In genomic region chr7:80802412-80803160, GRCm38 (mm10) we compare ENCODE assay signal across 7 mouse cellular contexts. TPM values are rescaled to one million over a fixed set of nuclear protein-coding genes. Genes with fewer than 3 reads are reported as not detected.
A peak's percentile ranks its signal among the peaks of the same experiment; 100 is the strongest.
DNase-seq lines count a peak whose midpoint lies in the region; ATAC-seq and TF ChIP-seq lines count a peak whose summit lies in the region.

No protein-coding gene starts in this region.

- H3K27me3 ChIP-seq in C2C12 (ENCODE audit: control insufficient read depth, insufficient read depth, insufficient read length) = no peaks in the 10 kb centered on the region
- no peaks in the 10 kb centered on the region for H3K27me3 ChIP-seq in embryonic facial prominence, embryonic 14.5 days (replicated peaks; ENCODE audit: control insufficient read depth, insufficient read depth, low read length)
- H3K27me3 ChIP-seq in hindbrain, embryonic 14.5 days (ENCODE audit: control insufficient read depth, insufficient read depth, low read length) = no peaks in the 10 kb centered on the region
- no peaks in the 10 kb centered on the region for H3K27me3 ChIP-seq in splenic B cell, adult 2 months (ENCODE audit: control insufficient read depth, insufficient read depth, low read length, poor library complexity, severe bottlenecking)

- peak overlapping the region; percentile 79 for H3K4me2 ChIP-seq in embryonic facial prominence, embryonic 14.5 days (ENCODE audit: low read depth, low read length)
- peak overlapping the region; percentile 58 for H3K4me2 ChIP-seq in hindbrain, embryonic 14.5 days (replicated peaks)

- H3K4me3 ChIP-seq in C2C12 (ENCODE audit: insufficient read depth, poor library complexity, severe bottlenecking) = peak overlapping the region; percentile 79
- H3K4me3 ChIP-seq in embryonic facial prominence, embryonic 14.5 days (ENCODE audit: low read depth, low read length) = peak overlapping the region; percentile 92
- H3K4me3 ChIP-seq in hindbrain, embryonic 14.5 days (replicated peaks; ENCODE audit: low read length) = peak overlapping the region; percentile 90

- WGBS in embryonic facial prominence, embryonic 14.5 days = 2% methylated on average over 22 of the region's 37 CpGs
- 2% methylated on average over 37 of the region's 37 CpGs for WGBS in hindbrain, embryonic 14.5 days

- H3K9ac ChIP-seq in embryonic facial prominence, embryonic 14.5 days (ENCODE audit: low read depth, low read length) = peak overlapping the region; percentile 88
- peak overlapping the region; percentile 88 for H3K9ac ChIP-seq in hindbrain, embryonic 14.5 days

- no peaks in the 10 kb centered on the region for H3K9me3 ChIP-seq in embryonic facial prominence, embryonic 14.5 days (ENCODE audit: control insufficient read depth, low read length)
- no peaks in the 10 kb centered on the region for H3K9me3 ChIP-seq in hindbrain, embryonic 14.5 days (ENCODE audit: control insufficient read depth, low read length)

- H3ac ChIP-seq in C2C12 (ENCODE audit: control insufficient read depth, insufficient read length, low read depth) = peak overlapping the region; percentile 91

- peak overlapping the region; percentile 84 for H3K27ac ChIP-seq in embryonic facial prominence, embryonic 14.5 days (replicated peaks; ENCODE audit: low read depth, low read length)
- peak overlapping the region; percentile 80 for H3K27ac ChIP-seq in hindbrain, embryonic 14.5 days

- H3K4me1 ChIP-seq in embryonic facial prominence, embryonic 14.5 days (ENCODE audit: control insufficient read depth, insufficient read depth, low read length) = peaks cover 10% of the 10 kb centered on the region
- peaks cover 9% of the 10 kb centered on the region for H3K4me1 ChIP-seq in hindbrain, embryonic 14.5 days (replicated peaks; ENCODE audit: control insufficient read depth, insufficient read depth, low read length)

- TF ChIP-seq CTCF in C2C12 (IDR thresholded peaks at IDR 0.05; ENCODE audit: control insufficient read depth, insufficient read depth, insufficient read length) = no peak

- DNase-seq in 3T3-L1 (ENCODE audit: low read depth, low spot score) = peak; percentile 64
- DNase-seq in embryonic facial prominence, embryonic 14.5 days (ENCODE audit: low spot score) = peak; percentile 66
- DNase-seq in hindbrain, embryonic 14.5 days (ENCODE audit: low spot score) = peak; percentile 31
- peak; percentile 73 for DNase-seq in lung, postnatal 10 days
- DNase-seq in splenic B cell, adult 2 months (ENCODE audit: low read depth, low spot score) = peak; percentile 81
- no peak for DNase-seq in embryo, embryonic 9.5 days (ENCODE audit: extremely low spot score)

- H3K36me3 ChIP-seq in C2C12 (ENCODE audit: control insufficient read depth, insufficient read depth) = peaks cover 26% of the 10 kb centered on the region
- H3K36me3 ChIP-seq in embryonic facial prominence, embryonic 14.5 days (ENCODE audit: control insufficient read depth, insufficient read depth, low read length) = peaks cover 18% of the 10 kb centered on the region
- H3K36me3 ChIP-seq in hindbrain, embryonic 14.5 days (replicated peaks; ENCODE audit: control insufficient read depth, insufficient read depth) = peaks cover 22% of the 10 kb centered on the region
- peaks cover 13% of the 10 kb centered on the region for H3K36me3 ChIP-seq in splenic B cell, adult 2 months (ENCODE audit: control insufficient read depth, insufficient read depth, low read length, poor library complexity, severe bottlenecking)

- peak; percentile 75 for ATAC-seq in embryonic facial prominence, embryonic 14.5 days (ENCODE audit: low read depth)
- peak; percentile 77 for ATAC-seq in hindbrain, embryonic 14.5 days (ENCODE audit: low FRiP score)

- H3K79me3 ChIP-seq in C2C12 (ENCODE audit: low read depth) = peaks cover 50% of the 10 kb centered on the region

- H3K79me2 ChIP-seq in C2C12 (ENCODE audit: control insufficient read depth, insufficient read depth) = peaks cover 54% of the 10 kb centered on the region

TF ChIP-seq in C2C12, 6 proteins besides CTCF, POLR2A, EP300 and RAD21:
- TF ChIP-seq USF1 (IDR thresholded peaks at IDR 0.05; ENCODE audit: low read depth) (no peak), CEBPB (IDR thresholded peaks at IDR 0.05; ENCODE audit: low read depth) (no peak), FOSL1 (IDR thresholded peaks at IDR 0.05; ENCODE audit: insufficient read depth, low read length, poor library complexity, severe bottlenecking) (no peak), MYOD1 (IDR thresholded peaks at IDR 0.05; ENCODE audit: control insufficient read depth, insufficient read length, low read depth) (no peak), MAX (IDR thresholded peaks at IDR 0.05) (no peak), MYOG (IDR thresholded peaks at IDR 0.05; ENCODE audit: control insufficient read depth, extremely low read depth, insufficient read length) (no peak)

RNA-seq across cellular contexts. Expression of gene Iqgap1, which starts 23.2 kb away (rescaled TPM):
- polyA plus RNA-seq in C2C12 (2012; fragmentation: generic; extraction: Trizol) = 82.7 TPM
- 68.6 and 73.7 TPM in 2 replicates for polyA plus RNA-seq in embryonic facial prominence, embryonic 14.5 days (2014; fragmentation: Nextera tagmentation; extraction: Ambion mirVana)
- 19.6 and 24.7 TPM in 2 replicates for polyA plus RNA-seq in hindbrain, embryonic 14.5 days (2014; fragmentation: Nextera tagmentation; extraction: Ambion mirVana)

RNA-seq across cellular contexts. Expression of gene Zscan2, which starts 58.1 kb away (rescaled TPM):
- polyA plus RNA-seq in C2C12 (2012; fragmentation: generic; extraction: Trizol) = 4.6 TPM
- polyA plus RNA-seq in embryonic facial prominence, embryonic 14.5 days (2014; fragmentation: Nextera tagmentation; extraction: Ambion mirVana) = 1.8 and 2.1 TPM in 2 replicates
- 4.1 and 4.4 TPM in 2 replicates for polyA plus RNA-seq in hindbrain, embryonic 14.5 days (2014; fragmentation: Nextera tagmentation; extraction: Ambion mirVana)
